ENCODE assay signal across 9 mouse cellular contexts in genomic region chr7:25402671-25403101, GRCm38 (mm10). TPM values are rescaled to one million over a fixed set of nuclear protein-coding genes. Genes with fewer than 3 reads are reported as not detected.
DNase-seq lines count a peak whose midpoint lies in the region; ATAC-seq lines count a peak whose summit lies in the region.
"Had no signal": no experiment of that assay in that cellular context is flagged by ENCODE, and none has a peak within 500 bp of the region (broad histone marks: within the 10 kb centered on the region; RNA-seq: fewer than 3 reads in every experiment).

No protein-coding gene starts in this region.

- H3K9me3 ChIP-seq in neural tube, embryonic 15.5 days (replicated peaks), result no peaks in the 10 kb centered on the region
- H3K9me3 ChIP-seq in embryonic facial prominence, embryonic 10.5 days, result no peaks in the 10 kb centered on the region

- H3K9ac ChIP-seq in neural tube, embryonic 15.5 days (replicated peaks), result no peak overlapping the region

- H3K36me3 ChIP-seq in neural tube, embryonic 15.5 days, result no peaks in the 10 kb centered on the region
- H3K36me3 ChIP-seq in embryonic facial prominence, embryonic 10.5 days (replicated peaks), result no peaks in the 10 kb centered on the region

- H3K4me3 ChIP-seq in neural tube, embryonic 15.5 days (replicated peaks), result no peak overlapping the region
- peak overlapping the region; percentile 27 for H3K4me3 ChIP-seq in embryonic facial prominence, embryonic 10.5 days

- ATAC-seq in neural tube, embryonic 15.5 days (ENCODE audit: low FRiP score), result no peak

- WGBS in neural tube, embryonic 15.5 days, result 3% methylated on average over 2 of the region's 2 CpGs
- 3% methylated on average over 2 of the region's 2 CpGs for WGBS in embryonic facial prominence, embryonic 10.5 days

- H3K27ac ChIP-seq in neural tube, embryonic 15.5 days (replicated peaks), result no peak overlapping the region
- peak overlapping the region; percentile 76 for H3K27ac ChIP-seq in embryonic facial prominence, embryonic 10.5 days (replicated peaks)

- peaks cover 12% of the 10 kb centered on the region for H3K4me1 ChIP-seq in neural tube, embryonic 15.5 days
- peaks cover 36% of the 10 kb centered on the region for H3K4me1 ChIP-seq in embryonic facial prominence, embryonic 10.5 days

- H3K4me2 ChIP-seq in neural tube, embryonic 15.5 days, result no peak overlapping the region

- peak; percentile 42 for DNase-seq in neural tube, embryonic 10.5 days (ENCODE audit: extremely low spot score, low spot score)
- DNase-seq in T-cell, adult 2 months (ENCODE audit: low spot score), result peak; percentile 15
- peak; percentile 79 for DNase-seq in embryonic facial prominence, embryonic 10.5 days (ENCODE audit: low spot score)
- DNase-seq in kidney, postnatal 10 days, result peak; percentile 81
- peak; percentile 62 to 75 for DNase-seq in lung, postnatal 4 days
- DNase-seq in frontal cortex, postnatal 25 days (ENCODE audit: low spot score in 2 of 2), result no peak
- no peak for DNase-seq in layer of hippocampus, adult 18-20 months (ENCODE audit: low spot score in 2 of 2)

- H3K27me3 ChIP-seq in neural tube, embryonic 15.5 days (replicated peaks), result no peaks in the 10 kb centered on the region
- H3K27me3 ChIP-seq in embryonic facial prominence, embryonic 10.5 days (replicated peaks; ENCODE audit: low read depth, poor library complexity, severe bottlenecking), result no peaks in the 10 kb centered on the region

RNA-seq across cellular contexts. Expression of gene Lipe, which starts 4.2 kb away (rescaled TPM):
- 12.1 and 12.5 TPM in 2 replicates for polyA plus RNA-seq in neural tube, embryonic 15.5 days (2015; fragmentation: Nextera tagmentation; extraction: Ambion mirVana)
- polyA plus RNA-seq in embryonic facial prominence, embryonic 10.5 days (2016; fragmentation: Nextera tagmentation; extraction: Ambion mirVana), result 7.8 and 11.6 TPM in 2 replicates
- total RNA-seq in layer of hippocampus, adult 18-20 months (2021), result 10 to 100 TPM in 1 of 2 experiments, 1 to 10 TPM in 1; 9.4 to 11.0 TPM

RNA-seq across cellular contexts. Expression of gene Cxcl17, which starts 10.0 kb away (rescaled TPM):
- polyA plus RNA-seq in neural tube, embryonic 15.5 days (2015; fragmentation: Nextera tagmentation; extraction: Ambion mirVana), result 1.3 and 1.6 TPM in 2 replicates
- polyA plus RNA-seq in embryonic facial prominence, embryonic 10.5 days (2016; fragmentation: Nextera tagmentation; extraction: Ambion mirVana), result 0.69 and 0.75 TPM in 2 replicates
- total RNA-seq in layer of hippocampus, adult 18-20 months (2021), result not detected

RNA-seq across cellular contexts. Expression of gene Cnfn, which starts 33.2 kb away (rescaled TPM):
- 0.54 and 2.3 TPM in 2 replicates for polyA plus RNA-seq in neural tube, embryonic 15.5 days (2015; fragmentation: Nextera tagmentation; extraction: Ambion mirVana)
- polyA plus RNA-seq in embryonic facial prominence, embryonic 10.5 days (2016; fragmentation: Nextera tagmentation; extraction: Ambion mirVana), result not detected in 2 replicates
- total RNA-seq in layer of hippocampus, adult 18-20 months (2021), result not detected
- total RNA-seq: heart, adult 18-20 months had no signal

Comparison
In these comparisons a context has a peak if more than half of its experiments do, and no peak if none do; other contexts are left out.
1. DNase-seq: peak in neural tube, embryonic 10.5 days (single experiment), T-cell, adult 2 months (single experiment), embryonic facial prominence, embryonic 10.5 days (single experiment), kidney, postnatal 10 days (single experiment) and lung, postnatal 4 days (2 of 2); none in frontal cortex, postnatal 25 days (0 of 2) and layer of hippocampus, adult 18-20 months (0 of 2).